Mouse (Mus musculus) liver, postnatal 0 days (tissue): ENCODE measurements around the gene Them7. TPM values are rescaled to one million over a fixed set of nuclear protein-coding genes. Genes with fewer than 3 reads are reported as not detected.

Experiments
- ATAC-seq: fragments of 200-750 bp; cut with Nextera tagmentation; 2 replicates; pipeline ENCODE4 v1.8.0; 2017; ENCODE audit warnings: mild to moderate bottlenecking, moderate library complexity
- DNase-seq: peaks from one replicate; pipeline ENCODE4 v3.0.0-alpha.2; 2016
- H3K27ac ChIP-seq: fragments of 300-500 bp; sonication (generic); 2 replicates; pipeline ENCODE4 v1.5.1; 2014; ENCODE audit warnings: antibody characterized with exemption, moderate library complexity, mild to moderate bottlenecking, low read depth
- H3K27me3 ChIP-seq: fragments of 300-500 bp; sonication (generic); 2 replicates; pipeline ENCODE4 v1.6.1; 2014; ENCODE audit warnings: low read length, control low read depth, mixed read lengths; ENCODE audit not compliant: insufficient read depth
- H3K36me3 ChIP-seq: fragments of 300-500 bp; sonication (generic); replicated peaks from 2 replicates; pipeline ENCODE4 v1.6.1; 2014; ENCODE audit warnings: mild to moderate bottlenecking, control low read depth, low read length, moderate library complexity, mixed read lengths; ENCODE audit not compliant: insufficient read depth
- H3K4me1 ChIP-seq: fragments of 300-500 bp; sonication (generic); 2 replicates; pipeline ENCODE4 v1.6.1; 2014; ENCODE audit warnings: antibody characterized with exemption, mild to moderate bottlenecking, control low read depth; ENCODE audit not compliant: insufficient read depth
- H3K4me2 ChIP-seq: fragments of 300-500 bp; sonication (generic); 2 replicates; pipeline ENCODE4 v1.6.1; 2014; ENCODE audit warnings: low read depth, mild to moderate bottlenecking, low read length, moderate library complexity, mixed read lengths
- H3K4me3 ChIP-seq: fragments of 300-500 bp; sonication (generic); 2 replicates; pipeline ENCODE4 v1.5.1; 2014; ENCODE audit warnings: low read depth, low read length
- H3K9ac ChIP-seq: fragments of 300-500 bp; sonication (generic); replicated peaks from 2 replicates; pipeline ENCODE4 v1.6.1; 2014; ENCODE audit warnings: mild to moderate bottlenecking, moderate library complexity
- H3K9me3 ChIP-seq: fragments of 300-500 bp; sonication (generic); 2 replicates; pipeline ENCODE4 v1.6.1; 2016; ENCODE audit warnings: mild to moderate bottlenecking, control low read depth, low read length, mixed read lengths
- CTCF ChIP-seq: sonication (generic); IDR thresholded peaks from 2 replicates; pipeline ENCODE4 v1.5.1; 2016; ENCODE audit warnings: antibody characterized with exemption, low read depth
- EP300 ChIP-seq: IDR thresholded peaks from 2 replicates; pipeline ENCODE4 v1.6.1; 2016; ENCODE audit warnings: antibody characterized with exemption, low read depth, mild to moderate bottlenecking
- WGBS: fragments of 180-500 bp; shearing (Covaris S2); extraction: QIAGEN DNeasy Blood & Tissue Kit; methylation state at CpG from one replicate; pipeline ENCODE4 v1.1.7; 2014; ENCODE audit not compliant: insufficient replicate concordance; 5-methylcytosine and 5-hydroxymethylcytosine counted together
- polyA plus RNA-seq: library from polyadenylated mRNA; unstranded; fragments of >200 nt; fragmentation: Nextera tagmentation; extraction: Ambion mirVana; gene quantifications from 2 replicates; pipeline ENCODE4 v1.2.1, GENCODE M21; 2015

Them7 gene
- polyA plus RNA-seq, 1 experiment from 2014 or later: 6.6 TPM

DNA sequence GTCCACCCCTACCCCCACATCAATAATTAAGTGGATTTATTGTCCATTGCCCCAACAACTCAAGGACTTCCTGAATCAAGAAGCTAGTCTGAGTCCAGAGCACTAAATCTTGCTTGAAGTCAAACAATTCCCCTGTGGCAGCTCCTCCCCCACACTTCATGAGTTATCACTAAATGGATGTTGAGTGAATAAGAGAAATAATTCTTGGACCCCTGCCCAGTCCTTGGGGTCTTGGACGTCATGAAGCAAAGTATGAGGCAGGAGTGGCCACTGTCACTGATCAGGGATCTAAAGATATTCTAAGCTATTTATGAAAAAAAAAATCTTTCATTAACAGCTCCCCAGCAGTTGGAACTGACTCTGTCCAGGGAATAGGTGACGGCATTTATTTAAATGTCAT is 168.4 kb downstream of the Them7 start:
- DNase-seq (no peak), ATAC-seq (no peak)
- whole genome bisulfite sequencing: 60% methylated on average over 2 of the region's 2 CpGs
- Histone ChIP-seq H3K4me3 (no peak overlapping the region), H3K27me3 (no peaks in the 10 kb centered on the region), H3K36me3 (peaks cover 12% of the 10 kb centered on the region; the same call in 1 of the 2 replicates), H3K9ac (no peak overlapping the region), H3K4me1 (peaks cover 6% of the 10 kb centered on the region), H3K27ac (no peak overlapping the region), H3K9me3 (no peaks in the 10 kb centered on the region), H3K4me2 (no peak overlapping the region)
- no peak for TF ChIP-seq CTCF
- TF ChIP-seq EP300: no peak

DNA sequence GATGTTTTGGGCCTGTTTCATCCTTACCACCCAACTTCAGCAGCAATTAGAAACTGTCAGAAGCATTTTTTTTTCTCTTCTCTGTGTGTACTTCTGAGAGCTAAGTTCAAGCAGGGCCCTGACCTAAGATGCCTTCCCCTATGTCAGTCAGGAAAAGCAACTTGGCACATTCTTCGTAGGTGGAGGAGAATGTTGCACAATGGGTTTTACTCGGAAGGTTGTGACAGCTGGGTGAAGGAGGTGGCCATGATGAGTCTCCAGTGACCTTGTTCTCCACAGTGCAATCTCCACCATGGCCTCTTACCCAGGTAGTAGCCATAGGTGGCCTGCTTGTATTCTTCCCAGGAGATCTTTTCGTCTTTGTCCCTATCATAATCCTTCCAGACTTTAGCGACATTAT is 170.3 kb downstream of the Them7 start:
- no peak overlapping the region for H3K27ac ChIP-seq
- H3K27me3 ChIP-seq: no peaks in the 10 kb centered on the region
- H3K4me1 ChIP-seq: peaks cover 14% of the 10 kb centered on the region
- ATAC-seq (no peak), DNase-seq (no peak)
- 78% methylated on average over 4 of the region's 4 CpGs for WGBS
- H3K4me2 ChIP-seq: no peak overlapping the region
- TF ChIP-seq CTCF: no peak
- TF ChIP-seq EP300: no peak
- H3K9me3 ChIP-seq: no peaks in the 10 kb centered on the region
- H3K4me3 ChIP-seq: no peak overlapping the region
- H3K36me3 ChIP-seq: peaks cover 3% of the 10 kb centered on the region; the same call in 1 of the 2 replicates
- H3K9ac ChIP-seq: no peak overlapping the region

- DNase-seq (no peak), ATAC-seq (no peak)
- no peak overlapping the region for H3K4me2 ChIP-seq
Observed at GRCm38 (mm10) chr2:105396066-105396465, 171.9 kb downstream of the Them7 start.

DNA sequence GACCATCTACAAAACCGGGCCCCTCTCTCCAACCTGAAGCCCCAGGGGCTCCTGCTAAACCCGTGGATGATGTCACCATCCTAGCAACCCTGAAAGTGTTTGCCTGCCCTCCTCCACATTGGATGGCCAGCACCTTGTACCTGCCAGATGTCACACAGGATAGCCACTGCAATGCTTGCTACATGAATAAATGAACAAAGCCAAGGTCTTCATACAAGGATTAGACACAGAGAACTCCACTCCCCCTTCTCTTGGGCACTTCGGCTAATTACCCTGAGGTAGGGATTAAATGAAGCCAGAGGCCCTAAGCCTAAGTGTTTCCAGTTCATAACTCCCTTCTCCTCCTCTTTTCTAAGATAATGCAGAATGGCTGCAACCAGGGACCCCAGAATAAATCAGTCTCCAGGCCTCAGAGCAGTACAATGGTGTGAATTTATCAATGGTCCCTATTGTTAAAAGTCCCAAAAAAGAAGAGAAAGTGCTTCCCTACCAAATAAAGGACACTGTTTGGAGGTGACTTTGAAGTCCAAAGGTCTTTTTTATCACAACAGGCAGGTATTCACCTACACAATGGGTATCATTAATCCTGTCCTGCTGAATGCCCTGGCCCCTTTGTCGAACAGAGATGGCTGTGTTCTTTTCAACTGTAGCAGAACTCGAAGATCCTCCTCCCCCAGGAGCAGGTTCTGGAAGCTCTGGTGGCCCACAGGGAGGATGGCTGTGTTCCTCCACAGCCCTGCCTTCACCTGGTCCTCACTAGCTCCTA is 173.5 kb downstream of the Them7 start:
- Histone ChIP-seq H3K4me1 (peaks cover 14% of the 10 kb centered on the region), H3K4me3 (peak overlapping the region; percentile 80; the same call in 1 of the 2 replicates), H3K27me3 (no peaks in the 10 kb centered on the region), H3K9me3 (no peaks in the 10 kb centered on the region), H3K27ac (no peak overlapping the region), H3K36me3 (0 out of 2 replicates have a peak, but pooled peaks cover 3% of the 10 kb centered on the region), H3K4me2 (peak overlapping the region; percentile 97), H3K9ac (0 out of 2 replicates have a peak overlapping the region, but pooled peaks have one; percentile 73)
- TF ChIP-seq EP300 (no peak), CTCF (no peak)
- DNase-seq (no peak), ATAC-seq (no peak)
- 42% methylated on average over 5 of the region's 5 CpGs for WGBS

More at GRCm38 (mm10) chr2:105396066-105396465, 171.9 kb downstream of the Them7 start:
- TF ChIP-seq EP300 (0 out of 2 replicates have a peak, but pooled peaks have one; percentile 21), CTCF (no peak)
- WGBS: 71% methylated on average over 9 of the region's 9 CpGs
- peaks cover 3% of the 10 kb centered on the region; the same call in 1 of the 2 replicates for H3K36me3 ChIP-seq
- no peak overlapping the region for H3K9ac ChIP-seq
- H3K4me1 ChIP-seq: peaks cover 14% of the 10 kb centered on the region
- no peak overlapping the region for H3K4me3 ChIP-seq
- no peak overlapping the region for H3K27ac ChIP-seq
- H3K9me3 ChIP-seq: no peaks in the 10 kb centered on the region
- H3K27me3 ChIP-seq: no peaks in the 10 kb centered on the region

DNA sequence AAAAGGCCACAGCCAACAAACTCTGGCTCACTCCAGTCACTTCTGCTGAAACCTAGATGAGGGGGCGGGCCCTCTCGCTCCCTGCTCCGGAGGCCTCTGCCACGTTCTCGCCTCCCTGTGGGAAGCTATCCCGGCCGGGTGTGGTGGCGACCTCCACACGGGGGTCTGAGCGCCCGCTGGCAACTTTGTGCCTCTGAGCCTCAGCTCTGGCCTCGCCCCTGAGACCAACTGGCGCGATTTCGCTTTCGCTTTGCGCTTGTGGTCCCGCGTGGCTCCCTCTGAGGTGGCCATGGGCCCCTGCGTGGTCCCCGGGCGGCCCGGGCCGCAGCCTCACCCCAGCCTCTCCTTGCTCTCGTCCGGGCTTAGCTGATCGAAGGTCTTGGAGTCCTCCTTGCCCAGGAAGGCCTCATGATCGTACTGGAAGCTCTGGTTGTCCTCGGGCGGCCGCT is 174.5 kb downstream of the Them7 start:
- Histone ChIP-seq H3K9ac (peak overlapping the region; percentile 73), H3K4me3 (peak overlapping the region; percentile 80), H3K4me2 (peak overlapping the region; percentile 97), H3K36me3 (0 out of 2 replicates have a peak, but pooled peaks cover 3% of the 10 kb centered on the region), H3K4me1 (peaks cover 14% of the 10 kb centered on the region), H3K9me3 (no peaks in the 10 kb centered on the region), H3K27me3 (no peaks in the 10 kb centered on the region), H3K27ac (peak overlapping the region; percentile 68)
- TF ChIP-seq EP300 (no peak), CTCF (no peak)
- 2% methylated on average over 28 of the region's 31 CpGs for WGBS
- DNase-seq (peak; percentile 60), ATAC-seq (peak; percentile 65)

- under 1% methylated on average over 52 of the region's 57 CpGs for WGBS
- DNase-seq (peak; percentile 73), ATAC-seq (peak; percentile 82)
- TF ChIP-seq EP300 (no peak), CTCF (no peak)
- peak within 1 kb of the TSS; percentile 73 for H3K9ac ChIP-seq
- H3K27me3 ChIP-seq: no peaks in the 10 kb centered on the region
- H3K9me3 ChIP-seq: no peaks in the 10 kb centered on the region
- H3K36me3 ChIP-seq: 0 out of 2 replicates have a peak, but pooled peaks cover 2% of the 10 kb centered on the region
- H3K4me1 ChIP-seq: peaks cover 14% of the 10 kb centered on the region
- peak within 1 kb of the TSS; percentile 68 for H3K27ac ChIP-seq
- peak within 1 kb of the TSS; percentile 80 for H3K4me3 ChIP-seq
- peak within 1 kb of the TSS; percentile 97 for H3K4me2 ChIP-seq
Observed at GRCm38 (mm10) chr2:105399085-105399891, 175.2 kb downstream of the Them7 start, which contains the start of gene Rcn1. TSS of gene Rcn1 (minus strand) at chr2:105399319.
